Comparison of ENCODE assay signal across 12 mouse cellular contexts in genomic region chr13:8866612-8867011, GRCm38 (mm10). TPM values are rescaled to one million over a fixed set of nuclear protein-coding genes. Genes with fewer than 3 reads are reported as not detected.
DNase-seq lines count a peak whose midpoint lies in the region; ATAC-seq and TF ChIP-seq lines count a peak whose summit lies in the region.
"Had no signal": no experiment of that assay in that cellular context is flagged by ENCODE, and none has a peak within 500 bp of the region (broad histone marks: within the 10 kb centered on the region; RNA-seq: fewer than 3 reads in every experiment).

No protein-coding gene starts in this region.

- H3K4me3 ChIP-seq in heart, embryonic 10.5 days, result no peak overlapping the region
- 0 out of 2 replicates have a peak overlapping the region, but pooled peaks have one; percentile 11 for H3K4me3 ChIP-seq in bone marrow macrophage, adult 2 months (ENCODE audit: insufficient read depth, low read length)
- no peak overlapping the region for H3K4me3 ChIP-seq in liver, embryonic 11.5 days (ENCODE audit: low read depth, low read length)
- H3K4me3 ChIP-seq: erythroblast, embryonic 14.5 days; limb, embryonic 10.5 days had no signal

- peaks cover 9% of the 10 kb centered on the region; the same call in 1 of the 2 replicates for H3K36me3 ChIP-seq in heart, embryonic 10.5 days
- H3K36me3 ChIP-seq in liver, embryonic 11.5 days (ENCODE audit: control insufficient read depth, insufficient read depth, low read length), result no peaks in the 10 kb centered on the region; the same call in 1 of the 2 replicates

- no peaks in the 10 kb centered on the region for H3K9me3 ChIP-seq in heart, embryonic 10.5 days
- H3K9me3 ChIP-seq in liver, embryonic 11.5 days (ENCODE audit: control insufficient read depth, low read length), result no peaks in the 10 kb centered on the region
- H3K9me3 ChIP-seq: limb, embryonic 10.5 days had no signal

- no peaks in the 10 kb centered on the region for H3K27me3 ChIP-seq in heart, embryonic 10.5 days (ENCODE audit: insufficient read depth, poor library complexity, severe bottlenecking)
- H3K27me3 ChIP-seq in liver, embryonic 11.5 days (replicated peaks; ENCODE audit: control insufficient read depth, insufficient read depth, low read length), result no peaks in the 10 kb centered on the region

- no peak overlapping the region for H3K9ac ChIP-seq in liver, embryonic 11.5 days (ENCODE audit: low read depth, low read length)

- no peak overlapping the region for H3K27ac ChIP-seq in heart, embryonic 10.5 days
- H3K27ac ChIP-seq in bone marrow macrophage, adult 2 months (ENCODE audit: insufficient read depth, low read depth, low read length), result no peak overlapping the region
- no peak overlapping the region for H3K27ac ChIP-seq in liver, embryonic 11.5 days (ENCODE audit: low read depth, low read length)
- H3K27ac ChIP-seq: limb, embryonic 10.5 days had no signal

- H3K4me2 ChIP-seq in liver, embryonic 11.5 days, result no peak overlapping the region

- intact Hi-C loops in heart, postnatal 25 days (cut with DNase I), result no loop called here

- no peak for TF ChIP-seq CTCF in bone marrow macrophage, adult 2 months (IDR thresholded peaks at IDR 0.05; ENCODE audit: low read depth, low read length)

- 87% methylated on average over 7 of the region's 7 CpGs for WGBS in heart, embryonic 10.5 days
- WGBS in liver, embryonic 11.5 days, result 85% methylated on average over 7 of the region's 7 CpGs

- H3K4me1 ChIP-seq in heart, embryonic 10.5 days, result peaks cover 7% of the 10 kb centered on the region
- peaks cover 21% of the 10 kb centered on the region for H3K4me1 ChIP-seq in bone marrow macrophage, adult 2 months (ENCODE audit: control insufficient read depth, insufficient read depth, low read length)
- peaks cover 7% of the 10 kb centered on the region for H3K4me1 ChIP-seq in liver, embryonic 11.5 days (replicated peaks; ENCODE audit: control insufficient read depth, insufficient read depth, low read length)

- no peak for ATAC-seq in liver, embryonic 11.5 days (replicated peaks; ENCODE audit: low FRiP score)
- ATAC-seq in erythroblast, adult 5-6 weeks (replicated peaks; ENCODE audit: low FRiP score, poor library complexity, severe bottlenecking), result no peak
- ATAC-seq: intestine, postnatal 0 days had no signal

- TF ChIP-seq POLR2A in bone marrow macrophage, adult 2 months (IDR thresholded peaks at IDR 0.05; ENCODE audit: borderline replicate concordance, low read depth, low read length), result no peak

- DNase-seq in heart, adult 11 months, result peak; percentile 96
- DNase-seq in heart, embryonic 10.5 days (ENCODE audit: low spot score), result no peak
- peak; percentile 8 for DNase-seq in heart, postnatal 25 days (ENCODE audit: low spot score)
- DNase-seq in lung, postnatal 14 days, result peak; percentile 18
- DNase-seq in liver, embryonic 11.5 days (ENCODE audit: low spot score), result no peak
- DNase-seq in frontal cortex, postnatal 36 days (ENCODE audit: low spot score in 2 of 2), result no peak
- DNase-seq: cerebellum, adult 9-10 months had no signal

RNA-seq across cellular contexts. Expression of gene Wdr37, which starts 5.1 kb away (rescaled TPM):
- polyA plus RNA-seq in heart, embryonic 10.5 days (2016; fragmentation: Nextera tagmentation; extraction: Ambion mirVana), result 20.2 and 21.4 TPM in 2 replicates
- 25.2 and 34.5 TPM in 2 replicates for polyA plus RNA-seq in bone marrow macrophage, adult 2 months (2012; ENCODE audit: insufficient read depth, insufficient read length, missing spikeins)
- total RNA-seq in heart, postnatal 25 days (2021), result 10 to 100 TPM; 28.9 to 35.2 TPM
- polyA plus RNA-seq in liver, embryonic 11.5 days (2014; fragmentation: Nextera tagmentation; extraction: Ambion mirVana), result 17.5 and 18.0 TPM in 2 replicates
- 11.3 and 20.9 TPM in 2 replicates for total RNA-seq in erythroblast, adult 5-6 weeks (2015; ENCODE audit: low replicate concordance)
- 12.3 and 21.3 TPM in 2 replicates for total RNA-seq in erythroblast, adult 5-6 weeks (2017; ENCODE audit: low replicate concordance)

RNA-seq across cellular contexts. Expression of gene Idi1, which starts 18.7 kb away (rescaled TPM):
- 76.6 and 85.3 TPM in 2 replicates for polyA plus RNA-seq in heart, embryonic 10.5 days (2016; fragmentation: Nextera tagmentation; extraction: Ambion mirVana)
- 23.0 and 28.4 TPM in 2 replicates for polyA plus RNA-seq in bone marrow macrophage, adult 2 months (2012; ENCODE audit: insufficient read depth, insufficient read length, missing spikeins)
- 1 to 10 TPM; 5.6 to 6.4 TPM for total RNA-seq in heart, postnatal 25 days (2021)
- polyA plus RNA-seq in liver, embryonic 11.5 days (2014; fragmentation: Nextera tagmentation; extraction: Ambion mirVana), result 91.0 and 108 TPM in 2 replicates
- total RNA-seq in erythroblast, adult 5-6 weeks (2015; ENCODE audit: low replicate concordance), result 5.8 and 10.0 TPM in 2 replicates
- total RNA-seq in erythroblast, adult 5-6 weeks (2017; ENCODE audit: low replicate concordance), result 6.1 and 8.0 TPM in 2 replicates

Comparison
In these comparisons a context has a peak if more than half of its experiments do, and no peak if none do; other contexts are left out.
1. DNase-seq: peak in heart, adult 11 months (single experiment), heart, postnatal 25 days (single experiment) and lung, postnatal 14 days (single experiment); none in heart, embryonic 10.5 days (single experiment), liver, embryonic 11.5 days (single experiment) and frontal cortex, postnatal 36 days (0 of 2).